Mouse (Mus musculus): ENCODE data around the gene Kdm1a. TPM values are rescaled to one million over a fixed set of nuclear protein-coding genes. Genes with fewer than 3 reads are reported as not detected.

The Kdm1a gene
- polyA plus RNA-seq, 1 experiment from 2014 or later = 88.6 TPM

- Histone ChIP-seq H3K4me1 (replicated peaks; ENCODE audit: control insufficient read depth, insufficient read depth, low read length) (no peaks in the 10 kb centered on the region), H3K9me3 (ENCODE audit: control insufficient read depth, low read length) (no peaks in the 10 kb centered on the region), H3K4me2 (ENCODE audit: low read depth, low read length, severe bottlenecking) (no peak overlapping the region), H3K36me3 (ENCODE audit: control insufficient read depth, insufficient read depth, low read length) (no peaks in the 10 kb centered on the region; the same call in 1 of the 2 replicates), H3K27me3 (ENCODE audit: control insufficient read depth, insufficient read depth, low read length) (no peaks in the 10 kb centered on the region), H3K4me3 (ENCODE audit: low read depth, low read length) (no peak overlapping the region), H3K9ac (ENCODE audit: low read length) (no peak overlapping the region), H3K27ac (ENCODE audit: low read depth, low read length) (no peak overlapping the region)
- DNase-seq (ENCODE audit: low spot score) (no peak), ATAC-seq (replicated peaks; ENCODE audit: low FRiP score) (no peak)
- WGBS = 96% methylated on average over 7 of the region's 7 CpGs
Observed at GRCm38 (mm10) chr4:136598268-136598876, 4.2 kb downstream of the Kdm1a start.

- H3K36me3 ChIP-seq (ENCODE audit: control insufficient read depth, insufficient read depth, low read length) = no peaks in the 10 kb centered on the region; the same call in 1 of the 2 replicates
- no peak overlapping the region for H3K27ac ChIP-seq (ENCODE audit: low read depth, low read length)
- no peak overlapping the region for H3K9ac ChIP-seq (ENCODE audit: low read length)
- ATAC-seq (replicated peaks; ENCODE audit: low FRiP score) (no peak), DNase-seq (ENCODE audit: low spot score) (no peak)
- H3K4me3 ChIP-seq (ENCODE audit: low read depth, low read length) = no peak overlapping the region
- WGBS = 84% methylated on average over 6 of the region's 6 CpGs
- H3K4me1 ChIP-seq (replicated peaks; ENCODE audit: control insufficient read depth, insufficient read depth, low read length) = no peaks in the 10 kb centered on the region
- no peaks in the 10 kb centered on the region for H3K27me3 ChIP-seq (ENCODE audit: control insufficient read depth, insufficient read depth, low read length)
- H3K9me3 ChIP-seq (ENCODE audit: control insufficient read depth, low read length) = no peaks in the 10 kb centered on the region
- no peak overlapping the region for H3K4me2 ChIP-seq (ENCODE audit: low read depth, low read length, severe bottlenecking)
Observed at GRCm38 (mm10) chr4:136595221-136595620, 7.3 kb downstream of the Kdm1a start.

DNA sequence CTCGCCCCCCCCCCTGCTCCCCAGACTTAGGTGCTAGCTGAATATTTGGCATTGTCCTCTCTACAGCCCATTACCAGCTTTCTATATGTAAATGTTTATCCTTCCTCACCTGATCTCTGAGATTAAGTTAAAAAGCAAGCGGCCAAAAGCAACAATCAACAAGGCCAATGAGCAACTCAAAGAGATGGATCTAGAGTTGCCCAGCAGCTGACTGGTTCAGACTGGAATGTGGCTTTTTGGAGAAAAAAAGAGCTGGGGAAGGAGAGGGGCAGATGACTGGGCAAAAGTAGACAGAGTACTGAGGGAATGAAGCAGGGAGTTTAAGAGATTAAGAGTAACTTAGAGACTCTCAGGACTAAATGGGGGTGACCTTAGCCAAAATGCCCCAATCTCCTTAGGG is 8.5 kb downstream of the Kdm1a start:
- H3K36me3 ChIP-seq (ENCODE audit: control insufficient read depth, insufficient read depth, low read length) = no peaks in the 10 kb centered on the region; the same call in 1 of the 2 replicates
- H3K4me1 ChIP-seq (replicated peaks; ENCODE audit: control insufficient read depth, insufficient read depth, low read length) = no peaks in the 10 kb centered on the region
- H3K9me3 ChIP-seq (ENCODE audit: control insufficient read depth, low read length) = no peaks in the 10 kb centered on the region
- H3K27ac ChIP-seq (ENCODE audit: low read depth, low read length) = no peak overlapping the region
- WGBS = 84% methylated on average over 2 of the region's 2 CpGs
- no peak overlapping the region for H3K4me3 ChIP-seq (ENCODE audit: low read depth, low read length)
- ATAC-seq (replicated peaks; ENCODE audit: low FRiP score) (no peak), DNase-seq (ENCODE audit: low spot score) (no peak)
- no peaks in the 10 kb centered on the region for H3K27me3 ChIP-seq (ENCODE audit: control insufficient read depth, insufficient read depth, low read length)
- no peak overlapping the region for H3K4me2 ChIP-seq (ENCODE audit: low read depth, low read length, severe bottlenecking)
- no peak overlapping the region for H3K9ac ChIP-seq (ENCODE audit: low read length)

GRCm38 (mm10) chr4:136592111-136592510 is 10.4 kb downstream of the Kdm1a start:
- Histone ChIP-seq H3K4me2 (ENCODE audit: low read depth, low read length, severe bottlenecking) (no peak overlapping the region), H3K4me3 (ENCODE audit: low read depth, low read length) (no peak overlapping the region), H3K4me1 (replicated peaks; ENCODE audit: control insufficient read depth, insufficient read depth, low read length) (no peaks in the 10 kb centered on the region), H3K36me3 (ENCODE audit: control insufficient read depth, insufficient read depth, low read length) (no peaks in the 10 kb centered on the region; the same call in 1 of the 2 replicates), H3K27ac (ENCODE audit: low read depth, low read length) (no peak overlapping the region), H3K9me3 (ENCODE audit: control insufficient read depth, low read length) (no peaks in the 10 kb centered on the region), H3K9ac (ENCODE audit: low read length) (no peak overlapping the region), H3K27me3 (ENCODE audit: control insufficient read depth, insufficient read depth, low read length) (no peaks in the 10 kb centered on the region)
- 80% methylated on average over 4 of the region's 4 CpGs for WGBS
- DNase-seq (ENCODE audit: low spot score) (no peak), ATAC-seq (replicated peaks; ENCODE audit: low FRiP score) (no peak)

DNA sequence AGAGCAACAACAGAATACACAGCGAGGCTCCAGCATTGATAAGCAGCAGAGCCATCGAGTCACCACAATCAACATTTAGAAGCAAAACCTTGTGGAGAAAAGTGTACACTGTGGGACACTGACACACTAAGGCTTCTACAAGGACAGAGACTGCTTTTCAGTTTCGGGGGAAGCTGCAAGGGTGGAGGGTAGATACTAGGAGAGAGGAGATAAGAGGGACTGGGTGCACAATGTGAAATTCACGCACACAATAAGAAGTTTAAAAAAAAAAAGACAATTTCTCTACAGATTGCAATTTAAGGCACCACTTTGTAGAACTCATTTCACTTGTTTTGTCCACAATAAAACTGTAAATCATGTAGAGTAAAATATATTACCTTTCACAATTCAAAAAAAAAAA is 14.5 kb downstream of the Kdm1a start:
- ATAC-seq (replicated peaks; ENCODE audit: low FRiP score) (no peak), DNase-seq (ENCODE audit: low spot score) (no peak)
- H3K4me1 ChIP-seq (replicated peaks; ENCODE audit: control insufficient read depth, insufficient read depth, low read length) = no peaks in the 10 kb centered on the region
- no peak overlapping the region for H3K4me2 ChIP-seq (ENCODE audit: low read depth, low read length, severe bottlenecking)
- no peaks in the 10 kb centered on the region for H3K9me3 ChIP-seq (ENCODE audit: control insufficient read depth, low read length)
- no peak overlapping the region for H3K4me3 ChIP-seq (ENCODE audit: low read depth, low read length)
- H3K27ac ChIP-seq (ENCODE audit: low read depth, low read length) = no peak overlapping the region
- H3K9ac ChIP-seq (ENCODE audit: low read length) = no peak overlapping the region
- 93% methylated on average over 4 of the region's 4 CpGs for WGBS
- no peaks in the 10 kb centered on the region for H3K36me3 ChIP-seq (ENCODE audit: control insufficient read depth, insufficient read depth, low read length)
- H3K27me3 ChIP-seq (ENCODE audit: control insufficient read depth, insufficient read depth, low read length) = no peaks in the 10 kb centered on the region

DNA sequence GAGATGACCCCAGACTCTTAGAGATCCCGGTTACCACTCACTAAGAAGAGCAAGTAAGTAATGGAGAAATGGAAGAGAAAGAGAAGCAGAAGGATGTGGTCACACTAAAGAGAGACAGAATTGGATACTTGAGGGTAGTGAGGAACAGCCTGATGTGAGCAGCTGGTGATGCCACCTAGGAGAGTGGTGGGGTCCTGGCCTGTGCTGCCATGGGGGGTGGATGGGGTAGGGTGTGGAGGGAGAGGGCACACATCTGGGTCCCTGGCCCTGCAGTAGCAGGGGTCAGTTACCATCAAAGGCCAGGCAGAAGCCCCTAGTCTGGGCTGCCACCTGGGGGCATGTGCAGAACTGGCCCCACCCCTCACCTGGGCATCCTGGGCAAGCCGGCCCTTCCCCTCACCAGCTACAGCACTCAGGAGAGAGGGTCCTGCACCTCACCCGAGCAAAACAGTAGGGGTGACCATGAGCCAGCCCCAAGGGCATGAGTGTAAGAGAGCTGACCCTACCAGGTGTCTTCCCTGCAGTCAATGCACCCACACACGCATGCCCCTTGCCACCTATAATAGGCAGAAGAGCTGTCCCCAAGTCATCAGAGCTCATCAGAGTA is 15.2 kb downstream of the Kdm1a start:
- H3K9ac ChIP-seq (ENCODE audit: low read length) = no peak overlapping the region
- H3K9me3 ChIP-seq (ENCODE audit: control insufficient read depth, low read length) = no peaks in the 10 kb centered on the region
- no peak overlapping the region for H3K27ac ChIP-seq (ENCODE audit: low read depth, low read length)
- no peak overlapping the region for H3K4me2 ChIP-seq (ENCODE audit: low read depth, low read length, severe bottlenecking)
- H3K27me3 ChIP-seq (ENCODE audit: control insufficient read depth, insufficient read depth, low read length) = no peaks in the 10 kb centered on the region
- 85% methylated on average over 4 of the region's 4 CpGs for WGBS
- H3K4me1 ChIP-seq (replicated peaks; ENCODE audit: control insufficient read depth, insufficient read depth, low read length) = no peaks in the 10 kb centered on the region
- ATAC-seq (replicated peaks; ENCODE audit: low FRiP score) = no peak
- H3K4me3 ChIP-seq (ENCODE audit: low read depth, low read length) = no peak overlapping the region
- no peaks in the 10 kb centered on the region for H3K36me3 ChIP-seq (ENCODE audit: control insufficient read depth, insufficient read depth, low read length)
- DNase-seq (ENCODE audit: low spot score) = no peak

DNA sequence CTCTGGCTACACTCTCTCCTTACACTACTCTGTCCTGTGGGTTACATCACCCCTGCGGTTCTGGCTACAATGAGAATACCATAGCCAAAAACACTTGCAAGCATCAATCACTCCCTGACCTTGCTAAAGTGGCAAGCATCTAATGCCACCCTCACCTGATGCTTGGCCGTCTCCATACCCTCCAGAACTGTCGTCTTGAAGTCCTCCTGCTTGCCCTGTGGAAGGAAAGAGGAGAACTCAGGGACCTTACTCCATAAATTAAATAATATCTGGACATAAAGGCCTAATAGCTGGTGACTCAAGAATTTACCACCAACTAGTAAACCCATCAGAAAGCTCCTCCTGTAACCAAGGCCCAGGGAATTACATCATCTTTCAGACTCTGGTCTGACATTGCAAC is 20.6 kb downstream of the Kdm1a start:
- H3K36me3 ChIP-seq (ENCODE audit: control insufficient read depth, insufficient read depth, low read length) = no peaks in the 10 kb centered on the region
- DNase-seq (ENCODE audit: low spot score) = no peak
- no peak overlapping the region for H3K9ac ChIP-seq (ENCODE audit: low read length)
- H3K9me3 ChIP-seq (ENCODE audit: control insufficient read depth, low read length) = no peaks in the 10 kb centered on the region
- no peaks in the 10 kb centered on the region for H3K4me1 ChIP-seq (replicated peaks; ENCODE audit: control insufficient read depth, insufficient read depth, low read length)
- ATAC-seq (replicated peaks; ENCODE audit: low FRiP score) = no peak
- 96% methylated on average over 3 of the region's 3 CpGs for WGBS
- no peaks in the 10 kb centered on the region for H3K27me3 ChIP-seq (ENCODE audit: control insufficient read depth, insufficient read depth, low read length)
- H3K4me3 ChIP-seq (ENCODE audit: low read depth, low read length) = no peak overlapping the region
- H3K27ac ChIP-seq (ENCODE audit: low read depth, low read length) = no peak overlapping the region
- no peak overlapping the region for H3K4me2 ChIP-seq (ENCODE audit: low read depth, low read length, severe bottlenecking)

DNA sequence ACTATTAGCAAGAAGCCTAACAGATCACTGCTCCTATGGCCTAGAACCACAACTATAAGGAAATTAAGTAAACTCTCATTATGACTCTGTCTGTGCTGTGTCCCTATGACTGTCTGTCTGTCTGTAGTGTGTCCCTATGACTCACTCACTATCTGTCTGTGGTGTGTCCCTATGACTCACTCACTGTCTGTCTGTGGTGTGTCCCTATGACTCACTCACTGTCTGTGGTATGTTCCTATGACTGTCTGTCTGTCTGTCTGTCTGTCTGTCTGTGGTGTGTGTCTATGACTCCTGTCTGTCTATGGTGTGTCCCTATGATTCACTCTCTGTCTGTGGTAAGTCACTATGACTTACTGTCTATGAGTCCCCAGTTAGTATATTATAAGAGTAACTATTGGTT is 32.5 kb downstream of the Kdm1a start:
- ATAC-seq (replicated peaks; ENCODE audit: low FRiP score) (no peak), DNase-seq (ENCODE audit: low spot score) (no peak)
- H3K27me3 ChIP-seq (ENCODE audit: control insufficient read depth, insufficient read depth, low read length) = no peaks in the 10 kb centered on the region
- no peak overlapping the region for H3K9ac ChIP-seq (ENCODE audit: low read length)
- no peaks in the 10 kb centered on the region for H3K4me1 ChIP-seq (replicated peaks; ENCODE audit: control insufficient read depth, insufficient read depth, low read length)
- H3K36me3 ChIP-seq (ENCODE audit: control insufficient read depth, insufficient read depth, low read length) = peaks cover 7% of the 10 kb centered on the region; the same call in 1 of the 2 replicates
- no peak overlapping the region for H3K4me2 ChIP-seq (ENCODE audit: low read depth, low read length, severe bottlenecking)
- H3K9me3 ChIP-seq (ENCODE audit: control insufficient read depth, low read length) = no peaks in the 10 kb centered on the region
- H3K4me3 ChIP-seq (ENCODE audit: low read depth, low read length) = no peak overlapping the region
- no peak overlapping the region for H3K27ac ChIP-seq (ENCODE audit: low read depth, low read length)

- WGBS = 86% methylated on average over 3 of the region's 3 CpGs
- Histone ChIP-seq H3K9ac (ENCODE audit: low read length) (no peak overlapping the region), H3K4me1 (replicated peaks; ENCODE audit: control insufficient read depth, insufficient read depth, low read length) (no peaks in the 10 kb centered on the region), H3K4me3 (ENCODE audit: low read depth, low read length) (no peak overlapping the region), H3K27me3 (ENCODE audit: control insufficient read depth, insufficient read depth, low read length) (no peaks in the 10 kb centered on the region), H3K27ac (ENCODE audit: low read depth, low read length) (no peak overlapping the region), H3K36me3 (ENCODE audit: control insufficient read depth, insufficient read depth, low read length) (peaks cover 10% of the 10 kb centered on the region; the same call in 1 of the 2 replicates), H3K4me2 (ENCODE audit: low read depth, low read length, severe bottlenecking) (no peak overlapping the region), H3K9me3 (ENCODE audit: control insufficient read depth, low read length) (no peaks in the 10 kb centered on the region)
- ATAC-seq (replicated peaks; ENCODE audit: low FRiP score) (no peak), DNase-seq (ENCODE audit: low spot score) (no peak)
Observed at GRCm38 (mm10) chr4:136568629-136569028, 33.9 kb downstream of the Kdm1a start.

Data from forebrain, embryonic 11.5 days (tissue).